ENCODE assay signal across 8 mouse cellular contexts in genomic region chr4:131843290-131843743, GRCm38 (mm10). TPM values are rescaled to one million over a fixed set of nuclear protein-coding genes. Genes with fewer than 3 reads are reported as not detected.
DNase-seq lines count a peak whose midpoint lies in the region; ATAC-seq and TF ChIP-seq lines count a peak whose summit lies in the region.

Gene Mecr, plus strand, starts transcription at chr4:131843470.

- H3K27me3 ChIP-seq in heart, embryonic 11.5 days (ENCODE audit: control insufficient read depth, insufficient read depth, low read length) = peaks cover 8% of the 10 kb centered on the region; the same call in 1 of the 2 replicates
- H3K27me3 ChIP-seq in kidney, embryonic 16.5 days (ENCODE audit: insufficient read depth, low read length) = no peaks in the 10 kb centered on the region; the same call in 1 of the 2 replicates
- no peaks in the 10 kb centered on the region for H3K27me3 ChIP-seq in liver, adult 2 months (ENCODE audit: control insufficient read depth, insufficient read depth, low read length)
- H3K27me3 ChIP-seq in myocyte (ENCODE audit: control insufficient read depth, insufficient read depth, insufficient read length) = peaks cover 7% of the 10 kb centered on the region
- peaks cover 2% of the 10 kb centered on the region for H3K27me3 ChIP-seq in splenic B cell, adult 2 months (ENCODE audit: control insufficient read depth, insufficient read depth, low read length, poor library complexity, severe bottlenecking)

- peak within 1 kb of the TSS; percentile 82 for H3K4me3 ChIP-seq in heart, embryonic 11.5 days (ENCODE audit: low read depth, low read length)
- H3K4me3 ChIP-seq in kidney, embryonic 16.5 days (ENCODE audit: low read length) = peak within 1 kb of the TSS; percentile 73
- peak within 1 kb of the TSS; percentile 97 for H3K4me3 ChIP-seq in liver, adult 2 months (ENCODE audit: insufficient read depth, low read depth, low read length)
- peak within 1 kb of the TSS; percentile 69 for H3K4me3 ChIP-seq in myocyte

- ATAC-seq in erythroblast, adult 5-6 weeks (replicated peaks; ENCODE audit: low FRiP score, poor library complexity, severe bottlenecking) = peak; percentile 93
- ATAC-seq in heart, embryonic 11.5 days (replicated peaks; ENCODE audit: insufficient number of reproducible peaks, low FRiP score, low TSS enrichment) = peak; percentile 77
- ATAC-seq in kidney, embryonic 16.5 days (ENCODE audit: low FRiP score, low TSS enrichment) = peak; percentile 85

- peak within 1 kb of the TSS; percentile 55 for H3ac ChIP-seq in myocyte (ENCODE audit: control insufficient read depth, insufficient read length)

- TF ChIP-seq POLR2A in liver, adult 2 months (IDR thresholded peaks at IDR 0.05; ENCODE audit: extremely low read depth, insufficient read depth, low read length) = peak; percentile 68
- peak; percentile 85 for TF ChIP-seq POLR2A in myocyte (IDR thresholded peaks at IDR 0.05; ENCODE audit: insufficient read length, low read depth)

- no peak for TF ChIP-seq CTCF in liver, adult 2 months (IDR thresholded peaks at IDR 0.05; ENCODE audit: low read depth, low read length)

- peak within 1 kb of the TSS; percentile 42; the same call in 1 of the 2 replicates for H3K27ac ChIP-seq in heart, embryonic 11.5 days (ENCODE audit: low read depth, low read length)
- no peak within 1 kb of the TSS for H3K27ac ChIP-seq in kidney, embryonic 16.5 days (ENCODE audit: low read length)
- peak within 1 kb of the TSS; percentile 3; the same call in 1 of the 2 replicates for H3K27ac ChIP-seq in liver, adult 2 months (replicated peaks; ENCODE audit: insufficient read depth, low read depth, low read length)

- peak within 1 kb of the TSS; percentile 80 for H3K9ac ChIP-seq in heart, embryonic 11.5 days (ENCODE audit: low read depth, low read length)
- peak within 1 kb of the TSS; percentile 79 for H3K9ac ChIP-seq in kidney, embryonic 16.5 days (replicated peaks; ENCODE audit: low read length)
- H3K9ac ChIP-seq in liver, adult 2 months (ENCODE audit: low read depth, low read length) = peak within 1 kb of the TSS; percentile 83

- peak within 1 kb of the TSS; percentile 95 for H3K4me2 ChIP-seq in heart, embryonic 11.5 days
- peak within 1 kb of the TSS; percentile 66 for H3K4me2 ChIP-seq in kidney, embryonic 16.5 days (replicated peaks; ENCODE audit: low read depth, low read length)
- peak within 1 kb of the TSS; percentile 80 for H3K4me2 ChIP-seq in myocyte (ENCODE audit: low read depth)

- WGBS in heart, embryonic 11.5 days (ENCODE audit: insufficient replicate concordance) = under 1% methylated on average over 37 of the region's 37 CpGs
- WGBS in kidney, embryonic 16.5 days = under 1% methylated on average over 36 of the region's 37 CpGs
- WGBS in liver, adult 2 months = under 1% methylated on average over 37 of the region's 37 CpGs

- peak; percentile 97 to 98 for DNase-seq in B cell, adult 2 months
- peak; percentile 96 for DNase-seq in brain, adult 2 months (ENCODE audit: low read depth, low spot score)
- DNase-seq in liver, adult 2 months (ENCODE audit: extremely low read depth, low read depth, low spot score) = peak; percentile 74
- peak; percentile 91 for DNase-seq in splenic B cell, adult 2 months (ENCODE audit: low read depth, low spot score)

- H3K9me3 ChIP-seq in heart, embryonic 11.5 days (replicated peaks; ENCODE audit: control insufficient read depth, low read length) = no peaks in the 10 kb centered on the region
- H3K9me3 ChIP-seq in kidney, embryonic 16.5 days (ENCODE audit: low read length) = no peaks in the 10 kb centered on the region

- H3K79me2 ChIP-seq in liver, adult 2 months (ENCODE audit: control insufficient read depth, insufficient read depth, low read length) = peaks cover 4% of the 10 kb centered on the region; the same call in 1 of the 2 replicates
- peaks cover 12% of the 10 kb centered on the region for H3K79me2 ChIP-seq in myocyte (ENCODE audit: control insufficient read depth, insufficient read depth)

- H3K36me3 ChIP-seq in heart, embryonic 11.5 days (ENCODE audit: control insufficient read depth, insufficient read depth, low read length) = no peaks in the 10 kb centered on the region
- no peaks in the 10 kb centered on the region for H3K36me3 ChIP-seq in kidney, embryonic 16.5 days (ENCODE audit: insufficient read depth, low read length)
- no peaks in the 10 kb centered on the region for H3K36me3 ChIP-seq in liver, adult 2 months (ENCODE audit: control insufficient read depth, insufficient read depth, low read length)
- H3K36me3 ChIP-seq in myocyte (ENCODE audit: control insufficient read depth, insufficient read depth) = no peaks in the 10 kb centered on the region
- no peaks in the 10 kb centered on the region for H3K36me3 ChIP-seq in splenic B cell, adult 2 months (ENCODE audit: control insufficient read depth, insufficient read depth, low read length, poor library complexity, severe bottlenecking)

- H3K4me1 ChIP-seq in heart, embryonic 11.5 days (ENCODE audit: control insufficient read depth, insufficient read depth, low read length) = peaks cover 5% of the 10 kb centered on the region
- H3K4me1 ChIP-seq in kidney, embryonic 16.5 days (ENCODE audit: insufficient read depth, low read length) = peaks cover 15% of the 10 kb centered on the region
- H3K4me1 ChIP-seq in liver, adult 2 months (ENCODE audit: control insufficient read depth, insufficient read depth, low read length) = peaks cover 5% of the 10 kb centered on the region

TF ChIP-seq in myocyte, 11 proteins besides CTCF, POLR2A, EP300 and RAD21:
- TF ChIP-seq POLR2AphosphoS2 (IDR thresholded peaks at IDR 0.05; ENCODE audit: insufficient read length, low read depth) = peak; percentile 87
- peak in 1 of 3 experiments; percentile 17 for TF ChIP-seq MYOG (IDR thresholded peaks at IDR 0.05; ENCODE audit: control insufficient read depth in 1 of 3, insufficient read depth in 1 of 3, insufficient read length in 2 of 3, low read depth in 2 of 3)
- TF ChIP-seq USF1 (IDR thresholded peaks at IDR 0.05; ENCODE audit: low read depth) = peak; percentile 40
- no peak for TF ChIP-seq TCF3 (IDR thresholded peaks at IDR 0.05; ENCODE audit: insufficient read length, low read depth)
- TF ChIP-seq SRF (IDR thresholded peaks at IDR 0.05; ENCODE audit: control insufficient read depth, insufficient read length, low read depth) = peak; percentile 75
- no peak for TF ChIP-seq MYOD1 (IDR thresholded peaks at IDR 0.05; ENCODE audit: control insufficient read depth in 1 of 3, insufficient read length in 2 of 3, low read depth in 2 of 3)

RNA-seq across cellular contexts. Expression of gene Mecr, which starts in this region (rescaled TPM):
- total RNA-seq in erythroblast, adult 5-6 weeks (2015; ENCODE audit: low replicate concordance) = 6.7 and 11.1 TPM in 2 replicates
- 6.4 and 10.3 TPM in 2 replicates for total RNA-seq in erythroblast, adult 5-6 weeks (2017; ENCODE audit: low replicate concordance)
- polyA plus RNA-seq in heart, embryonic 11.5 days (2014; fragmentation: Nextera tagmentation; extraction: Ambion mirVana) = 35.9 and 39.3 TPM in 2 replicates
- polyA plus RNA-seq in kidney, embryonic 16.5 days (2015; fragmentation: Nextera tagmentation; extraction: Ambion mirVana) = 53.8 and 55.4 TPM in 2 replicates
- total RNA-seq in liver, adult 2 months (2014; rRNA removed) = 34.8 and 40.5 TPM in 2 replicates
- polyA plus RNA-seq in liver, adult 2 months (2012; rRNA removed) = 35.7 and 39.4 TPM in 2 replicates
- polyA plus RNA-seq in myocyte (2012; fragmentation: generic; extraction: Trizol) = 38.6 TPM
